Mouse (Mus musculus) lung, embryonic 16.5 days (tissue): ENCODE results near the gene Ric1. TPM values are rescaled to one million over a fixed set of nuclear protein-coding genes. Genes with fewer than 3 reads are reported as not detected.

Source experiments
- ATAC-seq: fragments of 200-750 bp; cut with Nextera tagmentation; 2 replicates; pipeline ENCODE4 v1.8.0; 2017; ENCODE audit warnings: low read depth, mild to moderate bottlenecking, moderate library complexity
- H3K27ac ChIP-seq: fragments of 300-500 bp; sonication (generic); 2 replicates; pipeline ENCODE4 v1.5.1; 2014; ENCODE audit warnings: mild to moderate bottlenecking, control low read depth, low read length
- H3K27me3 ChIP-seq: fragments of 300-500 bp; sonication (generic); 2 replicates; pipeline ENCODE4 v1.6.1; 2014; ENCODE audit warnings: low read depth, low read length, mixed read lengths; ENCODE audit not compliant: control insufficient read depth, insufficient read depth
- H3K36me3 ChIP-seq: fragments of 300-500 bp; sonication (generic); 2 replicates; pipeline ENCODE4 v1.6.1; 2014; ENCODE audit warnings: low read length; ENCODE audit not compliant: control insufficient read depth, insufficient read depth
- H3K4me1 ChIP-seq: fragments of 300-500 bp; sonication (generic); replicated peaks from 2 replicates; pipeline ENCODE4 v1.6.1; 2014; ENCODE audit warnings: low read length, mixed read lengths; ENCODE audit not compliant: control insufficient read depth, insufficient read depth
- H3K4me2 ChIP-seq: fragments of 300-500 bp; sonication (generic); 2 replicates; pipeline ENCODE4 v1.6.1; 2014; ENCODE audit warnings: low read depth, low read length, control low read depth
- H3K4me3 ChIP-seq: fragments of 300-500 bp; sonication (generic); 2 replicates; pipeline ENCODE4 v1.5.1; 2014; ENCODE audit warnings: mild to moderate bottlenecking, low read length, control low read depth
- H3K9ac ChIP-seq: fragments of 300-500 bp; sonication (generic); 2 replicates; pipeline ENCODE4 v1.6.1; 2014; ENCODE audit warnings: low read length, control low read depth
- H3K9me3 ChIP-seq: fragments of 300-500 bp; sonication (generic); 2 replicates; pipeline ENCODE4 v1.6.1; 2016; ENCODE audit warnings: low read length; ENCODE audit not compliant: control insufficient read depth
- whole genome bisulfite sequencing: fragments of 180-500 bp; shearing (Covaris S2); extraction: QIAGEN DNeasy Blood & Tissue Kit; methylation state at CpG from one replicate; pipeline ENCODE4 v1.1.7; 2014; 5-methylcytosine and 5-hydroxymethylcytosine counted together
- polyA plus RNA-seq: library from polyadenylated mRNA; unstranded; fragments of >200 nt; fragmentation: Nextera tagmentation; extraction: Ambion mirVana; gene quantifications from 2 replicates; pipeline ENCODE4 v1.2.1, GENCODE M21; 2015

Ric1 gene
- polyA plus RNA-seq, 1 experiment from 2014 or later, result 13.5 TPM

DNA sequence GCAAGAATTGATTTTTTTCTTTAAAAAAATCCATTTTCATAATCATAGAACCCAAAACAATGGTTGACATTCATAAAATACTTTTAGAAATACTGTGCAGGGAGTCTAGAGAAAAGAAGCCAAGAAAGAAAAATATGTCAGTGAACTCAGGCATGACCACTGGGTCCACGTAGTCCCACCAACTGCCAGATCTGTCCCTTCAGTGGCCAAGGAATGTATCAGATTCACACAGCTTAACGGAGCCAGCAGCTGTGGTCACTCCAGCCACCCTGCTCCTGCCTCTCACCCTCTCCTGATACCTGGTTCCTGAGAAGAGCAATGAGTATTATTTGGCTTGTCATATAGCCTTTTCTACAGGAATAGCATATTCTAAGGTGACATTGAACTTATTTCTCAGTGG lies 38.7 kb upstream of the Ric1 start:
- ATAC-seq, result no peak
- no peaks in the 10 kb centered on the region for H3K27me3 ChIP-seq
- WGBS, result 77% methylated on average over 2 of the region's 2 CpGs
- H3K36me3 ChIP-seq, result no peaks in the 10 kb centered on the region
- no peaks in the 10 kb centered on the region for H3K9me3 ChIP-seq
- no peak overlapping the region for H3K9ac ChIP-seq
- no peak overlapping the region for H3K4me3 ChIP-seq
- H3K4me1 ChIP-seq, result no peaks in the 10 kb centered on the region
- H3K4me2 ChIP-seq, result no peak overlapping the region
- H3K27ac ChIP-seq, result no peak overlapping the region

DNA sequence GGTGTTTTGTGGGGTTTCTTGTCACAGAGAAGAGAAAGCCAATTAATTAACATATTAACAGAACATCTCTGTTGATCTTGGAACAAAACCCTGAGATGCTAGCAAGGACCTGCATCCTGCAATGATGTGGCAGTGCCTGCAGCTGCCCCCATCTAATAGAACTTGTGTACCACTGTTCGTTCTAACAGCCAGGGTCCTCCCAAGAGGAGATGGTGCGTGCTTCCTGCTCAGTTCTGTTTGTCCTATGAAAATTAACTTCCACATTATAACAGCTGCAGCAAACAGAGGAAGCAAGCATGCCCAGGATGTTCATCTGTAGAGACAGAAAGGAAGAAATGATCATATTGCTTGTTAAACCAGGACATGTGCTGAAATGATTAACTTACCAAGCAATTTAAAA lies 37.5 kb upstream of the Ric1 start:
- ATAC-seq, result no peak
- no peak overlapping the region for H3K4me2 ChIP-seq
- H3K9ac ChIP-seq, result no peak overlapping the region
- no peaks in the 10 kb centered on the region for H3K27me3 ChIP-seq
- WGBS, result 46% methylated on average over 2 of the region's 2 CpGs
- H3K27ac ChIP-seq, result no peak overlapping the region
- no peaks in the 10 kb centered on the region for H3K36me3 ChIP-seq
- no peaks in the 10 kb centered on the region for H3K9me3 ChIP-seq
- no peaks in the 10 kb centered on the region for H3K4me1 ChIP-seq
- H3K4me3 ChIP-seq, result no peak overlapping the region

DNA sequence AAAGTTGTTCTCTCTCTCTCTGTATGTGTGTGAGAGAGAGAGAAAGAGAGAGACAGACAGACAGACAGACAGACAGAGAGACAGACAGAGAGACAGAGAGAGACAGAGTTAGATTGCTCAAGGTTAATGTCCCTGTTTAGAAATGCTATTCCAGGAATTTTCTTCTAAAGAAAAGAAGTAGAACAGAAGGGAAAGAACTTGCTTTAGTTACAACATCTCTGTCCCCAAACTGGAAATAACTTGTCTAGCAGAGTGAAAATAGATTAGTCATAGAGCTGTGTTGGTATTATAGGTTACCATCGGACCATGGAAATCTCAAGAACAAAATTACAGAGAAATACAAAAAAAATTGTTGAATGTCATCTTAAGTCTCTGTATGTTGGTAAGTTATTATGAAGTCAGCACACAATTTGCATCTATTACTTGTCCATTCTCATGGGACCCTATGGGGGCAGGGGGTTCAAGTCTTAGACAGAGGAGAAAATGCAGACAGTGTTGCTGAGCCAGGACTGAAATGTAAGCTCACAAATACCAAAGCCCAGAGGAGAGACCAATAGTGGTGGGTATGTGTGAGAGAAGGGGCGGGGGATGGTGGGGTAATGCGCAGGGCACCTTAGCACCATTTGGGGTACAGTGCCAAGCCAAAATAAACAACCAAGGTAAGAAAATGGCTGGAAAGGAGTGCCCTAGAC lies 36.7 kb upstream of the Ric1 start:
- Histone ChIP-seq H3K4me1 (no peaks in the 10 kb centered on the region), H3K9ac (no peak overlapping the region), H3K4me3 (no peak overlapping the region), H3K27me3 (no peaks in the 10 kb centered on the region), H3K36me3 (no peaks in the 10 kb centered on the region), H3K4me2 (no peak overlapping the region), H3K9me3 (no peaks in the 10 kb centered on the region), H3K27ac (no peak overlapping the region)
- ATAC-seq, result no peak
- WGBS, result 78% methylated on average over 3 of the region's 3 CpGs

DNA sequence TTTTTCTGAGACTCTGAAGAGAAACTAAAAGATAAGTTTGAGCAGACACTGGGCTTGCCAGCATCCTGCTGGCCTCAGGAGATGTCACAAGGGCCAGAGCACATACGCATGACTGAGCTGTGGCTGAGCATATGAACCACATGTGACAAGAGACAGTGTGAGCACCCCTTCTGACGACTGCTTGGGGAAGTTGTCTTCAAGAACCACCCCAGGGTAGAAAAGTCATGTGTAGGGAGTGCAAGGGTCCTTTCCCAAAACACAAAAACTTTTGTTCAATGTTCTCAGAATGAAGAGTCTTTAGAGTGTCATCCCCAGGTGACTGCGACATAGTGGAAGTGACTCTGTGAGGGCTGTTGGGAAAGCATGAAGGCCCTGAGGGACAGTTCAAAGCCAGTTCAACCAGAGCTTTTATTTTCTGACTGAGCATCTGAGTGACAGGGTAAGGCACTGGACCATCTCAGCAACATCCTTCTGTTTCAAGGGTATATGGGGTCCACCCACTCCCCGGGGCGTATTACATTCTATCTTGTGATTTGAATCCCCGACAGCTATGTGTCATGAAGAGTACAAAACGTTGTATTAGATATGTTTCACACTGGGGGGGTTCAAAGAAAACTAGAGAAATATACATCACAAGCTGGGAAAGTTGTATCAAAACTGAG lies 35.4 kb upstream of the Ric1 start:
- no peak for ATAC-seq
- H3K4me3 ChIP-seq, result no peak overlapping the region
- no peaks in the 10 kb centered on the region for H3K9me3 ChIP-seq
- no peak overlapping the region for H3K4me2 ChIP-seq
- WGBS, result 83% methylated on average over 7 of the region's 7 CpGs
- no peaks in the 10 kb centered on the region for H3K27me3 ChIP-seq
- H3K4me1 ChIP-seq, result no peaks in the 10 kb centered on the region
- no peak overlapping the region for H3K27ac ChIP-seq
- H3K36me3 ChIP-seq, result no peaks in the 10 kb centered on the region
- H3K9ac ChIP-seq, result no peak overlapping the region

DNA sequence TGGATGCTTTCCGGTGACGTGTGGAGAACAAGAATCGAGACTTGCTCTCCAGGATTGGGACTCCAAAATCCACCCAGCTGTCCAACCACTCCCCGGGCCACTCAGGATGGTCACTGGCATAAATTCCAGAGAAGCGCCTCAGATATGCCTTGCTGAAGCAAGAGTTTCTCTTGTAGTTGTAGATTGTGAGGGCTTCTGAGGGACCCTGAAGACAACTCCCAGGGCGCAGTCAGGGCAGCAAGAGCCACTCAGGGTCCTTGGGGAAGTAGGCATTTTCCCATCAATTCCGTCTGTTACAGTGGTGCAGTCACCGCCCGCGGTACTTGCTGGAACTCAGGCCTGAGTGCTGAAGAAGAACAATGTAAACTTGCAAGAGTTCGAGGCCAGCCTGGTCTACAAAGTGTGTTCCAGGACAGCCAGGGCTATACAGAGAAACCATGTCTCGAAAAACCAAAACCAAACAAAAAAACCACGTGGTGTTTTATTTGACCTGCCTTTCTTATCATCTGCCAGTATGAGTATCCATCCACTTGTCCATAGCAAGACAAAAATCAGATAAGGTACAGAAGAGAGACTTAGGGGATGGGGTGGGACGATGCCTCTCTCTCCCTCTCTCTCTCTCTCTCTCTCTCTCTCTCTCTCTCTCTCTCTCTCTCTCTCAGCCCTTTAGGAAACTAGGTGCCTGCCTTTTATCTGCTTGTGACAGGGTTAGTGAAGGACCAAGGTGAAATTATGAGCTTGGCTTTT lies 34.6 kb upstream of the Ric1 start:
- Histone ChIP-seq H3K27me3 (no peaks in the 10 kb centered on the region), H3K9me3 (no peaks in the 10 kb centered on the region), H3K36me3 (no peaks in the 10 kb centered on the region), H3K9ac (no peak overlapping the region), H3K4me1 (no peaks in the 10 kb centered on the region), H3K4me2 (no peak overlapping the region), H3K4me3 (no peak overlapping the region), H3K27ac (no peak overlapping the region)
- no peak for ATAC-seq
- WGBS, result 74% methylated on average over 14 of the region's 14 CpGs

DNA sequence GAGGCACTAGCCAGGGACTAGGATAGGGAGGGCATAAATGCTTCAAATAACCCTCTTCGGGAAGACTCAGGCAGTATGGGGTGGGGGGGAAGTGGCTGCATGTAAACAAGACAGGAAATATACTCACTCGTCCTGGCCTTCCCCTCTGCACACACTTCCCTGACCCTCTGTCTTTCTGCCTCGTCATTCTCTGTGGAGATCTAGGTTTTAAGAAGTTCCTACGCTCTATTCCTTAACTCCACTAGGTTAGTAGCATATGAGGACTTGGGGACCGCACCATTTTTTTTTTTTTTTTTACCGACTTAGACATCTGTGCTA lies 34.0 kb upstream of the Ric1 start:
- Histone ChIP-seq H3K4me3 (no peak overlapping the region), H3K9ac (no peak overlapping the region), H3K27me3 (no peaks in the 10 kb centered on the region), H3K36me3 (no peaks in the 10 kb centered on the region), H3K4me2 (0 out of 2 replicates have a peak overlapping the region, but pooled peaks have one; percentile 17), H3K4me1 (no peaks in the 10 kb centered on the region), H3K9me3 (no peaks in the 10 kb centered on the region), H3K27ac (no peak overlapping the region)
- ATAC-seq, result 0 out of 2 replicates have a peak, but pooled peaks have one; percentile 17
- WGBS, result 39% methylated on average over 6 of the region's 6 CpGs

DNA sequence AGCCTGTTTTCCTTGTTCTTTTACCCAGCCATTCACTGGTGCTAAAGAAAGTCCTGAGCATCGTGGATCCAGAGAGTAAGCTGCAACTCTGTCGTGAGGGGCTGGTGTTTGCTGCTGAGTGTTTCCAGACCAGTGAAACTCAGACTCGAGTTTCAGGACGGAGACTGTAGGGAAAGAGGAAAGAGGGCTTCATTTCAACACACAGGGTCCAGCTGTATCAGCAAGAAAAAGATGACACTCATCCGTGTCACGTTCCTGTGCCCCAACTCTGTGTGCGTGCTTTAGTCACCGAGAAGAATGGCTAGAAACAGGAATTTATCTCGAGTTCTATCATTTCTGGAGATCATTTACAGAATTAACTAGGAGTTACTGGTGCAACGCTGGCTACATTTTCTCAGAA lies 33.7 kb upstream of the Ric1 start:
- Histone ChIP-seq H3K9ac (no peak overlapping the region; the same call in 1 of the 2 replicates), H3K36me3 (no peaks in the 10 kb centered on the region), H3K27ac (no peak overlapping the region), H3K9me3 (no peaks in the 10 kb centered on the region), H3K4me1 (no peaks in the 10 kb centered on the region), H3K4me2 (0 out of 2 replicates have a peak overlapping the region, but pooled peaks have one; percentile 17), H3K4me3 (no peak overlapping the region), H3K27me3 (no peaks in the 10 kb centered on the region)
- WGBS, result 38% methylated on average over 10 of the region's 10 CpGs
- no peak for ATAC-seq

DNA sequence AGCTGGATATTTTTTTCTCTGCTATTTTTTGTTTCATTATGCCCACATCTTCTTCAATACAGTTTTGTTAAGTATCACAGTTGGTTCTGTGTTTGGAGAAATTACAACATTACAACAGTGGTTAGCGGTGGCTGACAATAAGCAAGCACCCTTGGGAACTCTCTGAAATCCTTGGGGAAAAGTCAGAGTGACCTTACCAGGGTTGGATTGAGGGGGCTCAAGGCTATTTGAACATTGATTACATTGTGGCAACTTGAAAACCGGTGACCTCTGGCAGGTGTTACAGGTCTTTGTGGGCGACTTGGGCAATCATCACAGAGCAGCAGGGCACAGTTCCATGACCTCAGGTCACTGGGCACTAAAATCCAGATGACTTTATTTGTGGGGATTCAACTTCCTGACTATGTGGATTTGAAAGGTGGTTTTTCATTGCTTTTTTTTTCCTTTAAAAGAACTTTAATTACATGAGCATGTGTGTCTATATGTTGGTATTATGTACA lies 32.2 kb upstream of the Ric1 start:
- Histone ChIP-seq H3K9ac (no peak overlapping the region), H3K4me3 (no peak overlapping the region), H3K36me3 (no peaks in the 10 kb centered on the region), H3K27ac (no peak overlapping the region), H3K4me2 (no peak overlapping the region), H3K4me1 (no peaks in the 10 kb centered on the region), H3K9me3 (no peaks in the 10 kb centered on the region), H3K27me3 (no peaks in the 10 kb centered on the region)
- ATAC-seq, result no peak
- 75% methylated on average over 3 of the region's 3 CpGs for WGBS

DNA sequence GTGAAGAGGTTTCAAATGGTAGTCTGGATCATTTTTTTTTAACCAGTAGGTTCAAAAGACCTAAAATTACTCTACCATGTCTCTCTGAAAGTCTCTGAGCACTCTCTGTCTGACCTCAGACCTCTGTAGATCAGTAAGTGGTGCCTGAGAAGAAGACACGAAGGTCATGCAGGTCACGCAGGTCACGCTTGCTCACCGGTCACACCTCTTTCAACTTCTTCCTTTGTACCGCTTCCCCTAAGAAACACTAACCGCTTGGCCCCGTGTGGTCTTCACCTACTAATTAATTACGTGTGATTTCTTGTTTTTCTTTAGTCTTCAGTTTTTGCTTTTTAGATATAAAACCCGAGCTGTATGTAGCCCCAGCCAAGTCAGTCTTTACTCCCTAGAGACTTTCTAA lies 30.6 kb upstream of the Ric1 start:
- Histone ChIP-seq H3K4me2 (no peak overlapping the region), H3K4me1 (no peaks in the 10 kb centered on the region), H3K36me3 (no peaks in the 10 kb centered on the region), H3K9ac (no peak overlapping the region), H3K27ac (no peak overlapping the region), H3K9me3 (no peaks in the 10 kb centered on the region), H3K4me3 (no peak overlapping the region), H3K27me3 (no peaks in the 10 kb centered on the region)
- 68% methylated on average over 9 of the region's 9 CpGs for WGBS
- no peak for ATAC-seq
